Mouse (Mus musculus) testis, postnatal 10 days (tissue): ENCODE results near the gene Kif7.

Experiments used
- DNase-seq: peaks from one replicate; pipeline ENCODE4 v3.0.0; 2021; ENCODE audit warnings: low spot score

The Kif7 gene

GRCm38 (mm10) chr7:79721386-79721977 is 6.0 kb upstream of the Kif7 start:
- peak; percentile 67 for DNase-seq

DNA sequence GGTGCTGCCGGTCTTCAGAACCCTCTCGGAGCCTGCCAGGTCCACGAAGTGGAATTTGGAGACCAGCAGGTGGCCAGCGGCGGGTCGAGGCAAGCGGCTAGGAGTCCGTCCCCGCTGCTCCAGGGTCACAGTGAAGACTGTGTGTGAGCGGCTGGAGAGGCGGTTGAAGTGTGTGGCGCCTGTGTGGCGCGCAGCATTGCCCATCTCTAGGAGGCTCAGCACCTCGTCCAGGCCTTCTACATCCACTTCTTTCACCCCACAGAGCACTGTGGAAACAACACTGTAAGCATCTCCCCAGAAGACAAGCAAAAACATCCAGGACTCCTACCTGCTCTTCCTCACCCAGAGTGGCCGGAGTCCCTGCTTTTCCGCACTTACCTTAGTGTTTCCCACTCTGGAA is 4.7 kb downstream of the Kif7 start:
- DNase-seq, result no peak

GRCm38 (mm10) chr7:79710130-79710607 is 5.4 kb downstream of the Kif7 start:
- no peak for DNase-seq

DNA sequence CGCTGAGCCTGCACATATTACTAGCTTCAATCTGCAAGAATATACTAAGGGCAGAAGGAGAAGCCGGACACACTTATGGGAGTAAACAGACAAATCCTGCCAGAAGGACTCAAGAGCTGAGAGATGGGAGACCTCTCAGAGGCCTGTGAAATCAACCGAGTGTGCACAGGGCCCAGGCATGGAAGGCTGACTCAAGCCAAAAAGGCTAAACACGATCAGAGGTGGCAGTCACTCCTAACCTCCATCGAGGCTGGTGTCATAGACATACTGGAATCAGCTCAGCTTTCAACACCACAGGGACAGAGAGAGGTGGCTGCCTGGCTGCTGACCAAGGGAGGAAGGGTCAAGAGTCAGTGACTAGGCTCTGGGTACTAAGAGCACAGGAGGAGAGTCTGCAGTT is 10.3 kb downstream of the Kif7 start:
- no peak for DNase-seq

- DNase-seq, result no peak
Measured at GRCm38 (mm10) chr7:79702755-79703154, 12.8 kb downstream of the Kif7 start.

- DNase-seq, result no peak
Measured at GRCm38 (mm10) chr7:79696495-79696894, 19.0 kb downstream of the Kif7 start.

GRCm38 (mm10) chr7:79680231-79680630 is 35.3 kb downstream of the Kif7 start:
- no peak for DNase-seq

- DNase-seq, result no peak
Measured at GRCm38 (mm10) chr7:79679186-79679585, 36.3 kb downstream of the Kif7 start.

DNA sequence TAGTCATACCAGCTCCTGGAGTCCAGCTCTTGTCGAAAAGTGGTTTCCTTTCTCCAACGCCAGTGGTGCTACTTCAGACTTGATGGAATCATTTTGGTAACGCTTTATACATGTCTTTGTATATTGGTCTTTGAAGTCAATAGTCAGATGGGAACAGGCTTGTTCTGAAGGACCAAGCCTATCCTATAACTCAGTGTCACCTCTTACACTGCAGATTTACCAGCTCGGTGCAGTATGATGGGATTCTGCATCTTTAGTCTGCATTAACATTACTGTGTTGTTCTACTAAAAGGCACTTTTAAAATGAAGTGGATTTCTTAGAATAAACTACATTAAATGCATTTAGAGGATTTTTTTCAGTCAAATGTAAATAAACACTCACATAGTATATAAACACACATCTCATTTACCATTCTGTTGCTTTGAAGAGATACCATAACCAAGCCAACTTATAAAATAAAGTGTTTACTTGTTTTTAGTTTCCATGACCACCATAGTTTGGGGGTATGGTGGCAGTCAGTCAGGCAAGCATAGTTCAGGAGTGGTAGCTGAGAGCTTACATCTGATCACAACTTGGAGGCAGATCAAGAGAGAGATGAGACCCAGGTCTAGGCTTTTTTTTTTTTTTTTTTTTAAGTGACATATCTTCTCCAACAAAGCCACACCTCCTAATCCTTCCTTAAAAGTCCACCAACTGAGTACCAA is 44.5 kb downstream of the Kif7 start:
- DNase-seq, result no peak

GRCm38 (mm10) chr7:79666690-79667089 is 48.8 kb downstream of the Kif7 start:
- DNase-seq, result no peak

GRCm38 (mm10) chr7:79661253-79661890 is 54.1 kb downstream of the Kif7 start:
- DNase-seq, result no peak

- DNase-seq, result no peak
Measured at GRCm38 (mm10) chr7:79660291-79661150, 55.0 kb downstream of the Kif7 start.

DNA sequence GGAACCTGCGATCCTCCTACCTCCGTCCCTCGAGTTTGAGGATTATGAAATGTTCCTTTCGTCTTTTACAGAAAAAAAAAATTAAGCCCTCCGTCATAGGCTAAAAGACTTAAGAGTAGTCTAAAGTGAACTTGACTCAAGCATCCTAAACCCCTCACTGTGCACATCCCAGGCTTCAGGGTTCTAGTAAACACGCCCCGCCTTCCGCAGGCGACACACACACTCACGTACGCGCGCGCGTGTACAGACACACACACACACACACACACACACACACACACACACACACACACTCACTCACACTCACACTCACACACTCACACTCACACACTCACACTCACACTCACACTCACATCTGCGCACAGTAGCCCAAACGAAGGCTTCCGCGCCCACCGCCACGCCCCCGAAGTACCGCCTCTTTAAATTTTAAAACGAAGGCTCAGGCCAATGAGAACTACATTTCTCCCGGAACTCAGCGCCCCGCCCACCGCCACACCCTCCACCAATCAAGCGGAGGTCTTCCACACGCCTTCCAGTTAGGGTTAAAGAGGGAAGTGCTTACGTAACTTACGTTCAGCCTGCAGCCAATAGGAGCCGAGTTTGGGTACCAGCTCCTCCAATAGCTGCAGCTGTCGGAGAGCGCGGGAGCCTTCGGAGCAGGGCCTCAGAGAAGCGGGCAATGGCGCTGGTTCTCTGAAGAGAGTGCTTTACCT is 55.8 kb downstream of the Kif7 start, which contains the start of gene Ticrr:
Gene Ticrr (plus strand): TSS at position 619 of the 713 bp plus-strand sequence.
- peak; percentile 99 for DNase-seq

DNA sequence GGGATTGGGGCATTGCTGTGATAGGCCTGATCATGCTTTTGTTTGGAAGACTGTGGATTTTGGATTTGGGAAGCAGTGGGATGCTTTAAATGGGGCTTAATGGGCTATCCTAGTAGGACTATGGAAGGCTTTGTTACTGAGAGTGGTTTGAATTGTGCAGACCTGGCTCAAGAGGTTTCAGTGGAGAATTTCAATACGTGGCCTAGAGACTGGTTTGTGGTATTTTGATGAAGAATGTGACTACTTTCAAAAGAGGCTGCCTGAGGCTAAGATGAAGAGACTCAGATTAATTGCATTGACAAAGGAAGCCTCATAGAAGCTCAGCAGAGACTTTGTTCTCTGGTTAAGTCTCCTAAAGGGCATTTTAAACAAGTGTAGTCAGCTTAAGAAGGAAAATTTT is 60.9 kb downstream of the Kif7 start:
- no peak for DNase-seq

DNA sequence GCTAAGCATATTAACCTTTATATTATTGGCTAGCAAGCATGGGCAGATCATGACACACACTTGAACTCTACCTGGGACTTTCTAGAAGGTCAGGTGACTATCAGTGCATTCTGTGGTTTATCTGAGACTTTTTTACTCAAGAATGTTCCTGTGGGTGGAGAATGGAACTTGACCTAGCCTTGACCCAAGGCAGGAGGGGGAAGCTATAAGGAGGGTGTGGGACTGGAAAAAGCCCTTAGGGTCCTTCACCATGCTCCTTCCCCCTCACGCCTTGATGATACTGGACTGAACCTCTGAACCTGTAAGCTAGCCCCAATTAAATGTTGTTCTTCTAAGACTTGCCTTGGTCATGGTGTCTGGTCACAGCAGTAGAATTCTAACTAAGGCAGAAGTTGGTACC is 61.3 kb downstream of the Kif7 start:
- DNase-seq, result no peak

DNA sequence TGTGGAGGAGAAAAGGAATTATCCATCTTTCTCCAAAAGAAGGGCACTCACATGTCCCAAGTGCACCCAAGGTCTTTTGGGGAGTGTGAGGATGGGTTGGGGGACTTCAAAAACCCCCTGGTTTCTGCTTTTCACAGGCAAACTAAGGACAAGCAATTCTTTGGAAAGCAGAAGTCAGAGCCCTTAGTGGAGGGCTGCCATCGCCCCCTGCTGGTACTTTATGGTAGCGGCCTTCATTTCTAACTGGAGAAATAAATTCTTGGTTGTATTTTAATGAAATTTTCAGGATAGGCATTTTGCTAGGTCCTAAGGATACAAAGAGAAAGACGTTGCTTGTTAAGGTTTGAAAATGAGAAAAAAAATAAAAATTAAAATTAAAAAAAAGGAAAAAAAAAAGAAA is 66.5 kb downstream of the Kif7 start:
- DNase-seq, result peak; percentile 83
